Comparison of ENCODE assay signal across 14 mouse cellular contexts in the genomic region with DNA sequence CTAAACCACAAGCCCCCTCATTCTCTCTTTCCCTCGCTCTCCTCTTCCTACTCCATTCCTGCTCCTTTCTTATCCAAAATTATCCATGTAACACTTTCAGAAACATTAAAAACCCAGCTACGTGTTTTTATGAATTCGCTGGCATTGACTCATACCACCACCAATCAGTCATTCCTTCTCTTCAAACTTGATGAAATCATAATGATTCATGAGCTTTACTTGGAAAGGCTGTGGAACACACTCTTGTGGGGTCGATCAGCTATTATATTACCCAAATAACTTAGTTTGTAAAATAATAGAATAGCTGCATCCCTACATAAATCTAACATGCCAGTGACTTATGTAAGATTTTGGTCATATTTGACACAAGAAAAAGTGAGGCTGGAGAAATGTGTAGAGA.
"Had no signal": no experiment of that assay in that cellular context is flagged by ENCODE, and none has a peak within 500 bp of the region (broad histone marks: within the 10 kb centered on the region; RNA-seq: fewer than 3 reads in every experiment).

No protein-coding gene starts in this region.

- H3K4me3 ChIP-seq: lung, embryonic 15.5 days; megakaryocyte, embryonic 14.5 days; midbrain, embryonic 13.5 days; midbrain, embryonic 15.5 days; neural tube, embryonic 12.5 days had no signal

- DNase-seq: lung, adult 2 months; lung, postnatal 14 days; lung, postnatal 36 days; right cerebral cortex, postnatal 14 days; thymus, adult 18-20 months; thymus, postnatal 14 days; thymus, postnatal 36 days had no signal

- H3K4me1 ChIP-seq: lung, embryonic 15.5 days; megakaryocyte, embryonic 14.5 days; midbrain, embryonic 13.5 days; midbrain, embryonic 15.5 days; neural tube, embryonic 12.5 days had no signal

- H3K4me2 ChIP-seq: lung, embryonic 15.5 days; midbrain, embryonic 11.5 days; midbrain, embryonic 13.5 days; midbrain, embryonic 15.5 days; neural tube, embryonic 12.5 days had no signal

- ATAC-seq: lung, postnatal 0 days; midbrain, embryonic 13.5 days; midbrain, embryonic 15.5 days had no signal

- H3K27me3 ChIP-seq: lung, embryonic 15.5 days; megakaryocyte, embryonic 14.5 days; midbrain, embryonic 13.5 days; midbrain, embryonic 15.5 days; neural tube, embryonic 12.5 days had no signal

- H3K9me3 ChIP-seq: lung, embryonic 15.5 days; midbrain, embryonic 13.5 days; midbrain, embryonic 15.5 days; neural tube, embryonic 12.5 days had no signal

- H3K27ac ChIP-seq: lung, embryonic 15.5 days; midbrain, embryonic 13.5 days; midbrain, embryonic 15.5 days; neural tube, embryonic 12.5 days had no signal

- H3K9ac ChIP-seq: lung, embryonic 15.5 days; midbrain, embryonic 13.5 days; midbrain, embryonic 15.5 days; neural tube, embryonic 12.5 days had no signal

- H3K36me3 ChIP-seq: lung, embryonic 15.5 days; midbrain, embryonic 13.5 days; midbrain, embryonic 15.5 days; neural tube, embryonic 12.5 days had no signal
